Mouse (Mus musculus) forebrain, embryonic 11.5 days (tissue): Measurements from ENCODE around the gene Gm49336. TPM values are rescaled to one million over a fixed set of nuclear protein-coding genes. Genes with fewer than 3 reads are reported as not detected.

ENCODE experiments used
- ATAC-seq: fragments of 200-750 bp; cut with Nextera tagmentation; replicated peaks from 2 replicates; pipeline ENCODE4 v1.8.0; 2017; ENCODE audit warnings: moderate TSS enrichment; ENCODE audit not compliant: low FRiP score
- DNase-seq: peaks from one replicate; pipeline ENCODE4 v3.0.0-alpha.2; 2017; ENCODE audit warnings: low spot score
- H3K27ac ChIP-seq: fragments of 300-500 bp; sonication (generic); 2 replicates; pipeline ENCODE4 v1.5.1; 2014; ENCODE audit warnings: low read depth, low read length
- H3K27me3 ChIP-seq: fragments of 300-500 bp; sonication (generic); 2 replicates; pipeline ENCODE4 v1.6.1; 2014; ENCODE audit warnings: mild to moderate bottlenecking, low read length, mixed read lengths; ENCODE audit not compliant: control insufficient read depth, insufficient read depth
- H3K36me3 ChIP-seq: fragments of 300-500 bp; sonication (generic); 2 replicates; pipeline ENCODE4 v1.6.1; 2014; ENCODE audit warnings: mild to moderate bottlenecking, low read length, moderate library complexity, mixed read lengths; ENCODE audit not compliant: control insufficient read depth, insufficient read depth
- H3K4me1 ChIP-seq: fragments of 300-500 bp; sonication (generic); replicated peaks from 2 replicates; pipeline ENCODE4 v1.6.1; 2014; ENCODE audit warnings: low read length, mixed read lengths; ENCODE audit not compliant: control insufficient read depth, insufficient read depth
- H3K4me2 ChIP-seq: fragments of 300-500 bp; sonication (generic); 2 replicates; pipeline ENCODE4 v1.6.1; 2014; ENCODE audit warnings: low read depth, mild to moderate bottlenecking, low read length, moderate library complexity, mixed read lengths; ENCODE audit not compliant: severe bottlenecking
- H3K4me3 ChIP-seq: fragments of 300-500 bp; sonication (generic); 2 replicates; pipeline ENCODE4 v1.5.1; 2014; ENCODE audit warnings: low read depth, low read length
- H3K9ac ChIP-seq: fragments of 300-500 bp; sonication (generic); 2 replicates; pipeline ENCODE4 v1.6.1; 2014; ENCODE audit warnings: low read length
- H3K9me3 ChIP-seq: fragments of 300-500 bp; sonication (generic); 2 replicates; pipeline ENCODE4 v1.6.1; 2016; ENCODE audit warnings: low read length, mixed read lengths; ENCODE audit not compliant: control insufficient read depth
- WGBS: fragments of 180-500 bp; shearing (Covaris S2); extraction: QIAGEN DNeasy Blood & Tissue Kit; methylation state at CpG from one replicate; pipeline ENCODE4 v1.1.7; 2014; 5-methylcytosine and 5-hydroxymethylcytosine counted together
- polyA plus RNA-seq: library from polyadenylated mRNA; unstranded; fragments of >200 nt; fragmentation: Nextera tagmentation; extraction: Ambion mirVana; gene quantifications from 2 replicates; pipeline ENCODE4 v1.2.1, GENCODE M21; 2014

The Gm49336 gene
- polyA plus RNA-seq, 1 experiment from 2014 or later = 84.0 TPM

- WGBS = 84% methylated on average over 6 of the region's 6 CpGs
- no peak overlapping the region for H3K4me3 ChIP-seq
Measured at GRCm38 (mm10) chr14:60273346-60273745, 22.0 kb upstream of the Gm49336 start.

DNA sequence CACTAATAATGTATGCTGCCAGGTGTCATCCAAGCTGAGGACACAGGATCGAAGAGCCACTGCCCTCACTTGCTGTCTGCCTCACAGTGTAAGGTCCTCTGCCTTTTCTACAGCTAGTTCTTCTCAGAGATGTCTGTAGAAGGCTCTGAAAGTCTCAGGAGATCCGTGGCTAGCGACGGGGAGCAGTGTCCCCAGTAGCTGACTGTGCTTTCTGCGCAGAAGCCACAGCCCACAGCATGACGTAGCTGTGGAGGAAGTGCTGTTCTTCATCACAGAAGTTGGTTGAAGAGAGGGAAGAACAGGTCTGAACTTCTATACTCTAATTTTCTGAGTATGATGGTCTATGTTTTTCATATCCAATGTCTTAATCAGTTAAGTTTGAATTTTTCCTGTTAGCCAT, 18.0 kb upstream of the Gm49336 start:
- 88% methylated on average over 6 of the region's 6 CpGs for WGBS
- Histone ChIP-seq H3K4me2 (no peak overlapping the region), H3K36me3 (no peaks in the 10 kb centered on the region), H3K27ac (no peak overlapping the region), H3K4me1 (0 out of 2 replicates have a peak, but pooled peaks cover 2% of the 10 kb centered on the region), H3K27me3 (no peaks in the 10 kb centered on the region), H3K9ac (no peak overlapping the region), H3K4me3 (no peak overlapping the region), H3K9me3 (no peaks in the 10 kb centered on the region)
- ATAC-seq = no peak
- DNase-seq = no peak

More at GRCm38 (mm10) chr14:60273346-60273745, 22.0 kb upstream of the Gm49336 start:
- Histone ChIP-seq H3K27me3 (no peaks in the 10 kb centered on the region), H3K9ac (no peak overlapping the region), H3K4me2 (no peak overlapping the region), H3K27ac (no peak overlapping the region), H3K4me1 (0 out of 2 replicates have a peak, but pooled peaks cover 2% of the 10 kb centered on the region), H3K36me3 (no peaks in the 10 kb centered on the region), H3K9me3 (no peaks in the 10 kb centered on the region)
- ATAC-seq (no peak), DNase-seq (no peak)

GRCm38 (mm10) chr14:60264990-60265876, 13.9 kb upstream of the Gm49336 start, which contains the start of gene Mtmr6:
Mtmr6 (plus strand) TSS chr14:60265228.
- DNase-seq = peak; percentile 98
- under 1% methylated on average over 51 of the region's 51 CpGs for WGBS
- Histone ChIP-seq H3K9me3 (no peaks in the 10 kb centered on the region), H3K27me3 (no peaks in the 10 kb centered on the region), H3K9ac (peak within 1 kb of the TSS; percentile 70), H3K27ac (no peak within 1 kb of the TSS), H3K4me1 (no peaks in the 10 kb centered on the region), H3K36me3 (no peaks in the 10 kb centered on the region), H3K4me3 (peak within 1 kb of the TSS; percentile 70), H3K4me2 (peak within 1 kb of the TSS; percentile 79)
- peak; percentile 98 for ATAC-seq

- 81% methylated on average over 7 of the region's 7 CpGs for WGBS
- H3K9ac ChIP-seq = no peak overlapping the region
- no peak overlapping the region for H3K4me2 ChIP-seq
- no peak overlapping the region for H3K4me3 ChIP-seq
- no peaks in the 10 kb centered on the region for H3K36me3 ChIP-seq
- no peaks in the 10 kb centered on the region for H3K4me1 ChIP-seq
- no peaks in the 10 kb centered on the region for H3K9me3 ChIP-seq
- no peak overlapping the region for H3K27ac ChIP-seq
- no peak for ATAC-seq
- H3K27me3 ChIP-seq = no peaks in the 10 kb centered on the region
- DNase-seq = no peak
Measured at GRCm38 (mm10) chr14:60262316-60262715, 11.0 kb upstream of the Gm49336 start.

GRCm38 (mm10) chr14:60257851-60258250, 6.5 kb upstream of the Gm49336 start:
- H3K4me1 ChIP-seq = no peaks in the 10 kb centered on the region; the same call in 1 of the 2 replicates
- H3K27ac ChIP-seq = no peak overlapping the region
- H3K9me3 ChIP-seq = no peaks in the 10 kb centered on the region
- H3K36me3 ChIP-seq = no peaks in the 10 kb centered on the region
- no peak overlapping the region for H3K9ac ChIP-seq
- ATAC-seq (no peak), DNase-seq (no peak)
- H3K4me3 ChIP-seq = no peak overlapping the region
- no peak overlapping the region for H3K4me2 ChIP-seq
- 96% methylated on average over 1 of the region's 1 CpGs for WGBS
- H3K27me3 ChIP-seq = no peaks in the 10 kb centered on the region

- H3K27me3 ChIP-seq = no peaks in the 10 kb centered on the region
- H3K9ac ChIP-seq = no peak overlapping the region
- H3K4me1 ChIP-seq = peaks cover 4% of the 10 kb centered on the region; the same call in 1 of the 2 replicates
- H3K4me2 ChIP-seq = no peak overlapping the region
- 80% methylated on average over 4 of the region's 4 CpGs for WGBS
- ATAC-seq (no peak), DNase-seq (no peak)
- no peaks in the 10 kb centered on the region for H3K36me3 ChIP-seq
- H3K27ac ChIP-seq = no peak overlapping the region
- no peak overlapping the region for H3K4me3 ChIP-seq
- no peaks in the 10 kb centered on the region for H3K9me3 ChIP-seq
Measured at GRCm38 (mm10) chr14:60257101-60257500, 5.8 kb upstream of the Gm49336 start.

DNA sequence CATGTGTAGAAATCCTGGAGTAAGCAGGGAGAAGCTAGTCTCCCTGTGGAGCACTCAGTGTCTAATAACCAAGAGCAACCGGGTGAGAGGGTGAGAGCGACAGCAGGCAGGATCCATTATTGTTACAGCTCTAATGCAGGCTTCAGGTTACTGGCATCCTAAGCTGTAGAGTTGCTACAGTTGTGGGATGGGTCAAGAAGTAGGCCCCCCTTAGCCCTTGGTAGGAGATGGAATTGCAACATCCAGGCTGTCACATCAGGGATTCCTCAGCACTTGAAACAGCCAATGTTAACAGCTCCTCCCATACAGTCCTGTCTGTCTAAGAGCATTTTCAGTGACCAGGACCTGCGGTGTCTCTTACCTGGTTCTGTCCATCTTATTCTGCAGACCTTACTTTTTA, 5.0 kb upstream of the Gm49336 start:
- Histone ChIP-seq H3K9me3 (no peaks in the 10 kb centered on the region), H3K4me3 (no peak overlapping the region), H3K27me3 (no peaks in the 10 kb centered on the region), H3K9ac (no peak overlapping the region), H3K36me3 (no peaks in the 10 kb centered on the region), H3K4me2 (no peak overlapping the region), H3K27ac (no peak overlapping the region), H3K4me1 (peaks cover 4% of the 10 kb centered on the region; the same call in 1 of the 2 replicates)
- DNase-seq (no peak), ATAC-seq (no peak)
- 40% methylated on average over 3 of the region's 3 CpGs for WGBS

GRCm38 (mm10) chr14:60254774-60255173, 3.5 kb upstream of the Gm49336 start:
- H3K27ac ChIP-seq = no peak overlapping the region
- H3K4me1 ChIP-seq = peaks cover 4% of the 10 kb centered on the region; the same call in 1 of the 2 replicates
- no peak overlapping the region for H3K4me3 ChIP-seq
- no peaks in the 10 kb centered on the region for H3K27me3 ChIP-seq
- H3K36me3 ChIP-seq = no peaks in the 10 kb centered on the region
- H3K9ac ChIP-seq = no peak overlapping the region
- ATAC-seq (no peak), DNase-seq (no peak)
- H3K9me3 ChIP-seq = no peaks in the 10 kb centered on the region
- no peak overlapping the region for H3K4me2 ChIP-seq
